Mouse (Mus musculus) forebrain, embryonic 15.5 days (tissue): ENCODE results near the gene Pld3. TPM values are rescaled to one million over a fixed set of nuclear protein-coding genes. Genes with fewer than 3 reads are reported as not detected.

ENCODE experiments used
- ATAC-seq: fragments of 200-750 bp; cut with Nextera tagmentation; replicated peaks from 2 replicates; pipeline ENCODE4 v1.8.0; 2017; ENCODE audit warnings: mild to moderate bottlenecking, moderate TSS enrichment, moderate library complexity
- H3K27ac ChIP-seq: fragments of 300-500 bp; sonication (generic); replicated peaks from 2 replicates; pipeline ENCODE4 v1.5.1; 2015; ENCODE audit warnings: mild to moderate bottlenecking, inconsistent platforms
- H3K27me3 ChIP-seq: fragments of 300-500 bp; sonication (generic); 2 replicates; pipeline ENCODE4 v1.6.1; 2015; ENCODE audit warnings: inconsistent platforms
- H3K36me3 ChIP-seq: fragments of 300-500 bp; sonication (generic); 2 replicates; pipeline ENCODE4 v1.6.1; 2015; ENCODE audit warnings: mild to moderate bottlenecking, inconsistent platforms
- H3K4me1 ChIP-seq: fragments of 300-500 bp; sonication (generic); 2 replicates; pipeline ENCODE4 v1.6.1; 2015; ENCODE audit warnings: inconsistent platforms
- H3K4me2 ChIP-seq: fragments of 300-500 bp; sonication (generic); replicated peaks from 2 replicates; pipeline ENCODE4 v1.6.1; 2015; ENCODE audit warnings: mild to moderate bottlenecking, inconsistent platforms
- H3K4me3 ChIP-seq: fragments of 300-500 bp; sonication (generic); 2 replicates; pipeline ENCODE4 v1.5.1; 2015; ENCODE audit warnings: mild to moderate bottlenecking, inconsistent platforms
- H3K9ac ChIP-seq: fragments of 300-500 bp; sonication (generic); replicated peaks from 2 replicates; pipeline ENCODE4 v1.6.1; 2015; ENCODE audit warnings: mild to moderate bottlenecking, inconsistent platforms
- H3K9me3 ChIP-seq: fragments of 300-500 bp; sonication (generic); 2 replicates; pipeline ENCODE4 v1.6.1; 2016; ENCODE audit warnings: inconsistent platforms
- WGBS: fragments of 180-500 bp; shearing (Covaris S2); methylation state at CpG from one replicate; pipeline ENCODE4 v1.1.7; 2015; ENCODE audit warnings: mixed read lengths; 5-methylcytosine and 5-hydroxymethylcytosine counted together
- polyA plus RNA-seq: library from polyadenylated mRNA; unstranded; fragments of >200 nt; fragmentation: Nextera tagmentation; extraction: Ambion mirVana; gene quantifications from 2 replicates; pipeline ENCODE4 v1.2.1, GENCODE M21; 2015

The Pld3 gene
- polyA plus RNA-seq, 1 experiment from 2014 or later = 106 TPM

DNA sequence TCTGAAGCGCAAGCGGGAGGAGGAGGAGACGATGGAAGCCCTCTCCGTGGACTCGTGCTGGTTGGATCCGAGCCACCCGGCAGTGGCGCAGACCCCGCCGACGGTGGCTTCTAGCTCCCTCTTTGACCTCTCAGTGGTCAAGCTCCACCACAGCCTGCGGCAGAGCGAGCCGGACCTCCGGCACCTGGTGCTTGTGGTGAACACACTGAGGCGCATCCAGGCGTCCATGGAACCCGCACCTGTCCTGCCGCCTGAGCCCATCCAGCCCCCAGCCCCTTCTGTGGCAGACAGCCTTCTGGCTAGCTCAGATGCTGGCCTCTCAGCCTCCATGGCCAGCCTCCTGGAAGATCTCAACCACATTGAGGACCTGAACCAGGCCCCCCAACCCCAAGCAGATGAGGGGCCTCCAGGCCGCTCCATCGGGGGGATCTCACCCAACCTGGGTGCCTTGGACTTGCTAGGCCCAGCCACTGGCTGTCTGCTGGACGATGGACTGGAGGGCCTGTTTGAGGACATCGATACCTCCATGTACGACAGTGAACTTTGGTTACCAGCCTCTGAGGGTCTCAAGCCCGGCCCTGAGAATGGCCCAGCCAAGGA, 63.6 kb downstream of the Pld3 start:
- 91% methylated on average over 25 of the region's 25 CpGs for WGBS
- Histone ChIP-seq H3K36me3 (no peaks in the 10 kb centered on the region), H3K27ac (no peak overlapping the region), H3K4me1 (peaks cover 20% of the 10 kb centered on the region), H3K4me3 (no peak overlapping the region), H3K9ac (no peak overlapping the region), H3K4me2 (no peak overlapping the region), H3K27me3 (no peaks in the 10 kb centered on the region), H3K9me3 (no peaks in the 10 kb centered on the region)
- ATAC-seq = no peak

DNA sequence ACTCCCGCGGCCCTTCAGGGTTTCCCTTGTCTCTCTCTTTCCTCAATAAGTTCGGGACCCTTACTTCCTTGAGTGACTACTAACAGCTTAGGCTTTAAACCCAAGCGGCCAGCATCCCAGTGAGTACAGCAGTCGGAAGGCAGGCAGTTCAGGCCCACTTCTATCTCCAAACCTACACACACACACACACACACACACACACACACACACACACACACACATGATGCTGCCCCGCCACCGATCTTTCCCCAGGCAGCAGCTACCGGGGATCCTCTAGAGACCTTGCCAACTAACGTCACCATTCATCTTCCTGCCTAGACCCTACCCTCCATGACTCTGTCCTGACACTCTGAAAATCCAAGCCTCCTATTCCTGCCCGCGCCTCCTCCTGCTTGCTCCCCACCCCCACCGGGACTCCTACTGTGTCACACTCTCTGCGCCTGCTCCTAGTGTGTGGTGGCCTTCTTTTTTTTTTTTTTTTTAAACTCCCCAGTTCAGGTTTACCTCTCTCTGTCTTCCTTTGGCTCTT, 65.2 kb downstream of the Pld3 start:
- H3K4me2 ChIP-seq = peak overlapping the region; percentile 52
- WGBS = 3% methylated on average over 13 of the region's 13 CpGs
- no peaks in the 10 kb centered on the region for H3K27me3 ChIP-seq
- no peaks in the 10 kb centered on the region for H3K36me3 ChIP-seq
- peak overlapping the region; percentile 90; the same call in 1 of the 2 replicates for H3K27ac ChIP-seq
- H3K9me3 ChIP-seq = no peaks in the 10 kb centered on the region
- H3K4me3 ChIP-seq = peak overlapping the region; percentile 68
- no peak for ATAC-seq
- peak overlapping the region; percentile 64 for H3K9ac ChIP-seq
- peaks cover 20% of the 10 kb centered on the region for H3K4me1 ChIP-seq

DNA sequence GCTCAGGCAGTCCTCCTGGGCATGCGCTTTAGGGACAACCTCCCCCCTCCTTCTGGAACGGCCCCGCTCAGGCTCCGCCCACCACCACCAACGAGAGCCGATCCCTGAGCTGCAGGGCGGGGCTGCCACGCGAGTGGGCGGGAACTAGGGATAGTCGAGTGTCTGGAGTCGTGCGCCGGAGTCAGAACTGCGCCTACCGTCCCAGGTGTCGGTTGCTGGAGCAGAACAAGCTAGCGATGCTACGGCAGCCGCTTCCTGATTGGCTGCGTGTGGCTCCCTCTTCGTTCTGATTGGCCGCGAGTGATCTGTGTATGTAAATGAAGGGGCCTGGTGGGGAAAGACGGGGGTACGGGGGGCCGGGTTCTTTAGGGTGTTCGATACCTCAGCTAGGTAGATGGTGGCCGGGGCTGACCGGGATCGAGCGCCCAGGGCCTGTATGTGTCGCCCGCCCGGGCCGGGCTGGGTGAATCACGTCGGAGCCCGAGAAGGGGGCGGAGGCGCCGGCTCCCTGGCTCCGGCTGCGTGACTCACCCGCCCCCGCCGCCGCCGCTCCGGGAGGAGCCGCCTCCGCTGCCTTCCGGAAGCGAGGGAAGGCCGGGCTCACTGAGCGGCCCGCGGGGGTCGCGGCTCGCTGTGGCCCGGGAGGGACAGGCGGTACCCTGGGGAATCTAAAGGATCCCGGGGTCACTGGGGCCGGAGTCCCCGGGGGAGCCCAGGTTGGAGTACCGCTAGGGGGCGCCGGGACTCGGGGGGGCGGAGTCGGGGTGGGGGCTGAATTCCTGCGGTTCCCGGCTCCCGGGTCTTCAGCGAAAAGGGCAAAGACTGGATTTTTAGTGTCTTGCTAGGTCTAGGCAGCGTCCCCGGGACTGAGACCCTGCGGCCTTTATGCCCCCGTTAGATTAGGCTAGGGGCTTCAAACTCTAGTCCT, 66.0 kb downstream of the Pld3 start, which contains the start of gene Sertad1:
Gene Sertad1 (plus strand): TSS at position 141 of the 928 bp plus-strand sequence.
- no peaks in the 10 kb centered on the region for H3K36me3 ChIP-seq
- H3K27ac ChIP-seq = peak within 1 kb of the TSS; percentile 90
- H3K9me3 ChIP-seq = no peaks in the 10 kb centered on the region
- peak within 1 kb of the TSS; percentile 52 for H3K4me2 ChIP-seq
- H3K27me3 ChIP-seq = no peaks in the 10 kb centered on the region
- peak within 1 kb of the TSS; percentile 68 for H3K4me3 ChIP-seq
- WGBS = under 1% methylated on average over 74 of the region's 80 CpGs
- H3K4me1 ChIP-seq = peaks cover 21% of the 10 kb centered on the region
- peak within 1 kb of the TSS; percentile 64 for H3K9ac ChIP-seq
- peak; percentile 98 for ATAC-seq

DNA sequence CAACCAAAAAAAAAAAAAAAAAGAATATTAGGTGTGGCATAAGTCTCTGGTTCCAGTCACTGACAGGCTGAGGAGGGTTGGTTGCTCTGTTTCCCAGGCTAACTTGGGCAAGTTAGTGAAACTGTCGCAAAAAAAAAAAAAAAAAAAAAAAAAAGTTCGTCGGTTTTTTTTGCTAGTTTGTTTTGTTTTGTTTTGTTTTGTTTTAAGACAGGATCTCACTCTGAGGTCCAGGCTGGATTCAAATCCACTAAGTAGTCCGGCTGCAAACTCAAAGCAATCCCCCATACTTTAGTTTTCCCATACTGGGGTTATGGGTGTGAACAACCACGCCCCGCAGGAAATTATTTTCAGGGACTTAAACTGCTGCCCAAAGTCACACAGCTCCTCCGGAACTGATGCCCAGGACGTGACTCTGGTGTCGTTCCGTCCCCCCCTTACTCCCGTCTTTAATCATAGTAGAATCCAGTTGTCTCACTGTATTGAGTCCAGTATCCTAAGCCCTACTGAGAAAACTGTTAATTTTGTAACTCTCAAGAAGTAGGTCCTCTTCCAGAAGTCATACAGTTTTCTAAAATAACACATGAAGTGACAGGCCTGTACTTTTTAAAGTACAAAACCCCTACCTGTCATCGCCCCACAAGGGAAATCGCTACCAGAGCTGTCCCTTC, 66.8 kb downstream of the Pld3 start:
- H3K4me2 ChIP-seq = peak overlapping the region; percentile 52
- H3K9me3 ChIP-seq = no peaks in the 10 kb centered on the region
- peak overlapping the region; percentile 68 for H3K4me3 ChIP-seq
- peak overlapping the region; percentile 41 for H3K27ac ChIP-seq
- 6% methylated on average over 13 of the region's 13 CpGs for WGBS
- peak overlapping the region; percentile 26 for H3K9ac ChIP-seq
- H3K4me1 ChIP-seq = peaks cover 27% of the 10 kb centered on the region
- H3K27me3 ChIP-seq = no peaks in the 10 kb centered on the region
- ATAC-seq = peak; percentile 9; the same call in 1 of the 2 replicates
- H3K36me3 ChIP-seq = no peaks in the 10 kb centered on the region

DNA sequence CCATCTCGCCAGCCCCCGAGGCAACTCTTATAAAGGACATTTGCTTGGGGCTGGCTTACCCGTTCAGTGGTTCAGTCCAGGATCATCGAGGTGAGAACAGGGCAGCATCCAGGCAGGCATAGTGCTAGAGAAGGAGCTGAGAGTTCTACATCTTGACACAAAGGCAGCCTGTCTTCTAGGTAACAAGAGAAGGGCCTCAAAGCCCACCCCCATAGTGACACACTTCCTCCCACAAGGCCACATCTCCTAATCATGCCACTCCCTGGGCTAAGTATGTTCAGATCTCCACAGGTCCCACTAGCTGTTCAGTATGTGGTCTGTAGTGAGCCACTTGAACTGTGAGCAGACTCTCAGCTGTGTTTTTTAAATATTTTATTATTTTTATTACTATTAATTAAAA, 69.2 kb downstream of the Pld3 start:
- 83% methylated on average over 4 of the region's 4 CpGs for WGBS
- Histone ChIP-seq H3K27ac (no peak overlapping the region), H3K9me3 (no peaks in the 10 kb centered on the region), H3K4me3 (no peak overlapping the region), H3K36me3 (no peaks in the 10 kb centered on the region), H3K9ac (no peak overlapping the region), H3K4me2 (no peak overlapping the region), H3K27me3 (no peaks in the 10 kb centered on the region), H3K4me1 (peaks cover 19% of the 10 kb centered on the region)
- ATAC-seq = no peak

Other genes with a start within 250 kb of the Pld3 start
- 13.3 and 15.0 TPM in 2 replicates for gene Ltbp4, start 215.5 kb downstream of the Pld3 start, polyA plus RNA-seq
- 90.2 and 91.5 TPM in 2 replicates for gene Shkbp1, start 197.2 kb downstream of the Pld3 start, polyA plus RNA-seq
- gene Gm20479, start 195.8 kb downstream of the Pld3 start, polyA plus RNA-seq = 0.46 TPM in 1 of 2 replicates, not detected in the other
- gene Sptbn4, start 105.5 kb downstream of the Pld3 start, polyA plus RNA-seq = 2.0 and 2.2 TPM in 2 replicates
- 15.8 and 17.1 TPM in 2 replicates for gene Blvrb, start 105.2 kb downstream of the Pld3 start, polyA plus RNA-seq
- gene Sertad3, start 79.5 kb downstream of the Pld3 start, polyA plus RNA-seq = 13.8 and 14.3 TPM in 2 replicates
- 6.4 and 8.3 TPM in 2 replicates for gene Sertad1, start 66.3 kb downstream of the Pld3 start, polyA plus RNA-seq
- gene Prx, start 53.9 kb downstream of the Pld3 start, polyA plus RNA-seq = 1.1 and 1.3 TPM in 2 replicates
- 0.42 and 0.43 TPM in 2 replicates for gene Hipk4, start 30.0 kb downstream of the Pld3 start, polyA plus RNA-seq
- gene 2310022A10Rik, start within 50 bp of the Pld3 start, polyA plus RNA-seq = 36.9 and 38.9 TPM in 2 replicates
- gene Akt2, start 38.3 kb upstream of the Pld3 start, polyA plus RNA-seq = 94.2 and 97.1 TPM in 2 replicates
- 64.1 and 66.2 TPM in 2 replicates for gene Ttc9b, start 100.7 kb upstream of the Pld3 start, polyA plus RNA-seq
- 15.1 and 16.9 TPM in 2 replicates for gene Map3k10, start 121.4 kb upstream of the Pld3 start, polyA plus RNA-seq
- gene Zfp607b, start 136.1 kb upstream of the Pld3 start, polyA plus RNA-seq = 11.5 and 14.2 TPM in 2 replicates
- gene Zfp60, start 178.2 kb upstream of the Pld3 start, polyA plus RNA-seq = 126 and 128 TPM in 2 replicates